ENCODE assay signal across 8 mouse cellular contexts in genomic region chr3:37655933-37656633, GRCm38 (mm10). TPM values are rescaled to one million over a fixed set of nuclear protein-coding genes. Genes with fewer than 3 reads are reported as not detected.
DNase-seq lines count a peak whose midpoint lies in the region; ATAC-seq lines count a peak whose summit lies in the region.

No protein-coding gene starts in this region.

- peaks cover 22% of the 10 kb centered on the region for H3K27me3 ChIP-seq in intestine, embryonic 14.5 days (replicated peaks; ENCODE audit: control insufficient read depth, insufficient read depth, low read length)

- 25% methylated on average over 20 of the region's 20 CpGs for WGBS in intestine, embryonic 14.5 days

- intact Hi-C loops in heart, postnatal 36 days (cut with DNase I): loop anchor here (5.0 kb wide), 1 partner anchor 101 kb away; no protein-coding TSS in a partner anchor

- H3K4me1 ChIP-seq in intestine, embryonic 14.5 days (replicated peaks; ENCODE audit: control insufficient read depth, insufficient read depth, low read length): peaks cover 25% of the 10 kb centered on the region

- ATAC-seq in intestine, embryonic 14.5 days (replicated peaks; ENCODE audit: low FRiP score, low TSS enrichment, low read depth): no peak
- 0 out of 2 replicates have a peak, but pooled peaks have one; percentile 29 for ATAC-seq in monocyte, adult 5-6 weeks (replicated peaks; ENCODE audit: insufficient number of reproducible peaks, low FRiP score, low TSS enrichment, poor library complexity, severe bottlenecking)

- H3K27ac ChIP-seq in intestine, embryonic 14.5 days (ENCODE audit: low read depth): no peak overlapping the region

- no peak overlapping the region for H3K9ac ChIP-seq in intestine, embryonic 14.5 days (ENCODE audit: low read length)

- no peaks in the 10 kb centered on the region for H3K9me3 ChIP-seq in intestine, embryonic 14.5 days (ENCODE audit: control insufficient read depth, low read length)

- H3K4me2 ChIP-seq in intestine, embryonic 14.5 days (ENCODE audit: low read length): peak overlapping the region; percentile 11

- DNase-seq in heart, adult 11 months: peak; percentile 92
- DNase-seq in heart, postnatal 36 days: no peak
- peak; percentile 38 to 39 for DNase-seq in B cell, adult 2 months
- peak; percentile 57 for DNase-seq in embryo, embryonic 11 days
- DNase-seq in intestine, embryonic 14.5 days (ENCODE audit: low spot score): no peak
- no peak for DNase-seq in adrenal gland, postnatal 36 days
- no peak for DNase-seq in c-Kit-positive CD71-positive TER-119-positive erythroid progenitor cells, embryonic 14.5 days (ENCODE audit: low spot score)

- H3K4me3 ChIP-seq in intestine, embryonic 14.5 days (ENCODE audit: low read depth, low read length): no peak overlapping the region

- H3K36me3 ChIP-seq in intestine, embryonic 14.5 days (ENCODE audit: control insufficient read depth, insufficient read depth, low read length): no peaks in the 10 kb centered on the region

RNA-seq across cellular contexts. Expression of gene Spry1, which starts 16.3 kb away (rescaled TPM):
- total RNA-seq in heart, postnatal 36 days (2021): 10 to 100 TPM; 19.9 to 21.5 TPM
- polyA plus RNA-seq in intestine, embryonic 14.5 days (2014; fragmentation: Nextera tagmentation; extraction: Ambion mirVana): 18.4 and 18.5 TPM in 2 replicates
- total RNA-seq in monocyte, adult 5-6 weeks (2017): 0.48 to 0.96 TPM in 2 of 3 replicates, not detected in the other
- total RNA-seq in adrenal gland, postnatal 36 days (2021): 10 to 100 TPM; 25.1 to 31.4 TPM

Comparison
In these comparisons a context has a peak if more than half of its experiments do, and no peak if none do; other contexts are left out.
1. DNase-seq: peak in heart, adult 11 months (single experiment), B cell, adult 2 months (2 of 2) and embryo, embryonic 11 days (single experiment); none in heart, postnatal 36 days (0 of 2), intestine, embryonic 14.5 days (single experiment), adrenal gland, postnatal 36 days (0 of 2) and c-Kit-positive CD71-positive TER-119-positive erythroid progenitor cells, embryonic 14.5 days (single experiment).
2. RNA of gene Spry1, which starts 16.3 kb away (total RNA-seq): 25.1 to 31.4 TPM in adrenal gland, postnatal 36 days and 19.9 to 21.5 TPM in heart, postnatal 36 days; 0.48 to 0.96 TPM in monocyte, adult 5-6 weeks; every median in the first group is over 10 times any median in the second.